ENCODE assay signal across 9 mouse cellular contexts in the genomic region with DNA sequence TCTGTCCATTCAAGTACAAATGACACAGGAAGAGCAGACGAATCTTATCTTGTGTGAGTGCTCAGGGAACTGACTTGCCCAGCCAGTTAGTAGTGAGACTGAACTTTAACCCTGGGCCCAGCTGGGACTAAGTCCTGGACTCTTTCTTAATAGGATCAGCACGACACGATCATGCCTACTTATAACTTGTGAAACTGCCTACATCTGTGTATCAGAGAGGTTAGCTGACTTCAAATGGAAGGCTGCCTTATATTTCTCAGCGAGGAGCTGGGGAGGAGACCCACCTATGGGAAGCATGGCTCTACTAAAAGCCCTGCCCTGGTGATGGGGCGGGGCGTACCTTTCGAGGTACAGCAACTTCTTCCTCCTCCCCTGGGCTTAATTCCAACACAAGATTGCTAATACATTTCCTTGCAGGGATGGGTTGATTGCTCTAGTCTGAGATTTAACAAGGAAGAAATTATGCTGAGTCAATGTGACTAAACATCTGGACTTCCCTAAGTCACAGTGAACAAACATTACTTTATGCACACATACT. TPM values are rescaled to one million over a fixed set of nuclear protein-coding genes. Genes with fewer than 3 reads are reported as not detected.
DNase-seq lines count a peak whose midpoint lies in the region; TF ChIP-seq lines count a peak whose summit lies in the region.
"Had no signal": no experiment of that assay in that cellular context is flagged by ENCODE, and none has a peak within 500 bp of the region (broad histone marks: within the 10 kb centered on the region; RNA-seq: fewer than 3 reads in every experiment).

No protein-coding gene starts in this region.

- intact Hi-C loops in heart, postnatal 14 days (cut with DNase I) = no loop called here

- DNase-seq in heart, adult 9 months (ENCODE audit: low spot score in 2 of 2) = peak; percentile 35 to 45
- DNase-seq in heart, postnatal 14 days = no peak
- DNase-seq in MN1 (ENCODE audit: low spot score) = peak; percentile 74
- DNase-seq in kidney, adult 2 months = peak; percentile 86
- no peak for DNase-seq in right cerebral cortex, adult 18-20 months
- no peak for DNase-seq in cerebellum, postnatal 4 days (ENCODE audit: low spot score in 2 of 2)
- no peak for DNase-seq in retina, postnatal 1 day

- no peak for TF ChIP-seq CTCF in kidney, adult 2 months (conservative IDR thresholded peaks at IDR 0.05; ENCODE audit: insufficient read depth, insufficient read length, low read depth, low read length)

- peaks cover 6% of the 10 kb centered on the region for H3K4me1 ChIP-seq in kidney, adult 2 months (ENCODE audit: control insufficient read depth, insufficient read depth, low read length)

- H3K4me3 ChIP-seq in kidney, adult 2 months (ENCODE audit: insufficient read depth, low read depth, low read length) = no peak overlapping the region
- no peak overlapping the region for H3K4me3 ChIP-seq in macrophage (ENCODE audit: inconsistent target)
- H3K4me3 ChIP-seq: forebrain, embryonic 10.5 days had no signal

- 27% methylated on average over 7 of the region's 7 CpGs for WGBS in kidney, adult 2 months
- WGBS in macrophage (ENCODE audit: missing documents) = 18% methylated on average over 7 of the region's 7 CpGs

- no peaks in the 10 kb centered on the region for H3K36me3 ChIP-seq in kidney, adult 2 months (ENCODE audit: control insufficient read depth, insufficient read depth, low read length)
- H3K36me3 ChIP-seq in macrophage (ENCODE audit: inconsistent target) = no peaks in the 10 kb centered on the region

- peaks cover 7% of the 10 kb centered on the region for H3K79me2 ChIP-seq in macrophage (ENCODE audit: inconsistent target)

- no peak for TF ChIP-seq POLR2A in kidney, adult 2 months (IDR thresholded peaks at IDR 0.05; ENCODE audit: low read depth, low read length)

- peak overlapping the region; percentile 47 for H3K27ac ChIP-seq in kidney, adult 2 months (ENCODE audit: insufficient read depth, low read depth, low read length)
- peak overlapping the region; percentile 83 for H3K27ac ChIP-seq in macrophage
- H3K27ac ChIP-seq: forebrain, embryonic 10.5 days had no signal

- H3K27me3 ChIP-seq in kidney, adult 2 months (replicated peaks; ENCODE audit: control insufficient read depth, insufficient read depth, low read length) = no peaks in the 10 kb centered on the region

RNA-seq across cellular contexts. Expression of a gene that starts 3.9 kb away (rescaled TPM):
- total RNA-seq in heart, postnatal 14 days (2021) = 10 to 100 TPM; 44.8 to 45.1 TPM
- 122 and 126 TPM in 2 replicates for polyA plus RNA-seq in kidney, adult 2 months (2012; rRNA removed)
- 100 to 1,000 TPM; 106 to 393 (median 257) TPM for total RNA-seq in macrophage (2018; cell fraction: chromatin; rRNA removed)
- total RNA-seq in macrophage (2018; cell fraction: cytosol; rRNA removed) = 100 to 1,000 TPM; 144 to 253 (median 208) TPM
- 100 to 1,000 TPM; 116 to 388 (median 186) TPM for total RNA-seq in macrophage (2018; cell fraction: nucleus; rRNA removed)
- 322 to 419 TPM (median 328 TPM) in 3 replicates for polyA plus RNA-seq in macrophage (2018)

RNA-seq across cellular contexts. Expression of a gene that starts 33.0 kb away (rescaled TPM):
- 1 to 10 TPM; 9.2 to 9.3 TPM for total RNA-seq in heart, postnatal 14 days (2021)
- polyA plus RNA-seq in kidney, adult 2 months (2012; rRNA removed) = 0.75 and 1.1 TPM in 2 replicates
- 1 to 10 TPM in 11 of 26 experiments, under 1 TPM in 1, not detected in 14; 0.85 to 5.5 (median 2.6) TPM for total RNA-seq in macrophage (2018; cell fraction: chromatin; rRNA removed)
- 1 to 10 TPM in 19 of 26 experiments, under 1 TPM in 7; 0.58 to 2.8 (median 1.4) TPM for total RNA-seq in macrophage (2018; cell fraction: cytosol; rRNA removed)
- total RNA-seq in macrophage (2018; cell fraction: nucleus; rRNA removed) = 1 to 10 TPM in 6 of 26 experiments, under 1 TPM in 5, not detected in 15; 0.47 to 9.3 (median 1.0) TPM
- 1.6 to 10.9 TPM (median 3.6 TPM) in 3 replicates for polyA plus RNA-seq in macrophage (2018)

RNA-seq across cellular contexts. Expression of a gene that starts 43.9 kb away (rescaled TPM):
- under 1 TPM; 0.59 to 0.88 TPM for total RNA-seq in heart, postnatal 14 days (2021)
- polyA plus RNA-seq in kidney, adult 2 months (2012; rRNA removed) = not detected in 2 replicates
- 1 to 10 TPM in 1 of 26 experiments, not detected in 25; 1.1 TPM for total RNA-seq in macrophage (2018; cell fraction: chromatin; rRNA removed)
- not detected for total RNA-seq in macrophage (2018; cell fraction: cytosol; rRNA removed)
- total RNA-seq in macrophage (2018; cell fraction: nucleus; rRNA removed) = 1 to 10 TPM in 1 of 26 experiments, not detected in 25; 1.3 TPM
- not detected in 3 replicates for polyA plus RNA-seq in macrophage (2018)

Comparison
In these comparisons a context has a peak if more than half of its experiments do, and no peak if none do; other contexts are left out.
1. DNase-seq: peak in heart, adult 9 months (2 of 2), MN1 (single experiment) and kidney, adult 2 months (single experiment); none in heart, postnatal 14 days (0 of 2), right cerebral cortex, adult 18-20 months (single experiment), cerebellum, postnatal 4 days (0 of 2) and retina, postnatal 1 day (single experiment).